Comparison of ENCODE assay signal across 8 mouse cellular contexts in genomic region chr6:126551862-126552395, GRCm38 (mm10). TPM values are rescaled to one million over a fixed set of nuclear protein-coding genes. Genes with fewer than 3 reads are reported as not detected.
A peak's percentile ranks its signal among the peaks of the same experiment; 100 is the strongest.
DNase-seq lines count a peak whose midpoint lies in the region; ATAC-seq and TF ChIP-seq lines count a peak whose summit lies in the region.

No protein-coding gene starts in this region.

- no peak overlapping the region for H3K4me2 ChIP-seq in heart, postnatal 0 days (ENCODE audit: low read depth, low read length)
- H3K4me2 ChIP-seq in forebrain, embryonic 15.5 days (replicated peaks) = no peak overlapping the region
- no peak overlapping the region for H3K4me2 ChIP-seq in midbrain, embryonic 13.5 days (replicated peaks)

- no peak for TF ChIP-seq EP300 in heart, postnatal 0 days (IDR thresholded peaks at IDR 0.05; ENCODE audit: low read depth)

- no peaks in the 10 kb centered on the region for H3K9me3 ChIP-seq in heart, postnatal 0 days (replicated peaks; ENCODE audit: control insufficient read depth, low read length)
- H3K9me3 ChIP-seq in forebrain, embryonic 15.5 days = no peaks in the 10 kb centered on the region
- no peaks in the 10 kb centered on the region for H3K9me3 ChIP-seq in midbrain, embryonic 13.5 days

- 19% methylated on average over 9 of the region's 9 CpGs for WGBS in heart, postnatal 0 days
- WGBS in forebrain, embryonic 15.5 days = 16% methylated on average over 9 of the region's 9 CpGs
- 18% methylated on average over 9 of the region's 9 CpGs for whole genome bisulfite sequencing in midbrain, embryonic 13.5 days

- no peak overlapping the region for H3K27ac ChIP-seq in heart, postnatal 0 days (ENCODE audit: low read depth)
- H3K27ac ChIP-seq in forebrain, embryonic 15.5 days (replicated peaks) = no peak overlapping the region
- H3K27ac ChIP-seq in midbrain, embryonic 13.5 days = no peak overlapping the region

- no peaks in the 10 kb centered on the region for H3K4me1 ChIP-seq in heart, postnatal 0 days (ENCODE audit: control insufficient read depth, insufficient read depth)
- no peaks in the 10 kb centered on the region for H3K4me1 ChIP-seq in forebrain, embryonic 15.5 days
- no peaks in the 10 kb centered on the region for H3K4me1 ChIP-seq in midbrain, embryonic 13.5 days (replicated peaks)

- DNase-seq in heart, postnatal 0 days (ENCODE audit: low spot score) = peak; percentile 67
- DNase-seq in heart, adult 11 months = no peak
- DNase-seq in CD4-positive helper T cell, adult 2 months (ENCODE audit: low read depth, low spot score) = peak; percentile 11
- DNase-seq in c-Kit-positive CD71-negative TER-119-negative erythroid progenitor cells, embryonic 14.5 days (ENCODE audit: low read depth) = peak; percentile 22
- peak; percentile 48 to 60 for DNase-seq in layer of hippocampus, postnatal 10 days (ENCODE audit: low spot score in 2 of 2)

- TF ChIP-seq CTCF in heart, postnatal 0 days (IDR thresholded peaks at IDR 0.05; ENCODE audit: low read depth) = peak; percentile 97

- H3K9ac ChIP-seq in heart, postnatal 0 days (replicated peaks; ENCODE audit: low read depth, low read length) = no peak overlapping the region
- no peak overlapping the region for H3K9ac ChIP-seq in forebrain, embryonic 15.5 days (replicated peaks)
- no peak overlapping the region for H3K9ac ChIP-seq in midbrain, embryonic 13.5 days (replicated peaks)

- no peak overlapping the region for H3K4me3 ChIP-seq in heart, postnatal 0 days (ENCODE audit: low read depth, low read length)
- H3K4me3 ChIP-seq in forebrain, embryonic 15.5 days = no peak overlapping the region
- H3K4me3 ChIP-seq in midbrain, embryonic 13.5 days (replicated peaks) = no peak overlapping the region

- ATAC-seq in heart, postnatal 0 days (ENCODE audit: insufficient read depth, low read depth) = peak; percentile 45; the same call in 1 of the 2 replicates
- peak; percentile 71 for ATAC-seq in forebrain, embryonic 15.5 days (replicated peaks)
- ATAC-seq in midbrain, embryonic 13.5 days = peak; percentile 67
- ATAC-seq in monocyte, adult 5-6 weeks (replicated peaks; ENCODE audit: insufficient number of reproducible peaks, low FRiP score, low TSS enrichment, poor library complexity, severe bottlenecking) = no peak

- H3K36me3 ChIP-seq in heart, postnatal 0 days (replicated peaks; ENCODE audit: control insufficient read depth, insufficient read depth, low read length) = no peaks in the 10 kb centered on the region
- H3K36me3 ChIP-seq in forebrain, embryonic 15.5 days = no peaks in the 10 kb centered on the region
- H3K36me3 ChIP-seq in midbrain, embryonic 13.5 days = no peaks in the 10 kb centered on the region

- H3K27me3 ChIP-seq in heart, postnatal 0 days (ENCODE audit: control insufficient read depth, insufficient read depth, low read length) = 0 out of 2 replicates have a peak, but pooled peaks cover 9% of the 10 kb centered on the region
- no peaks in the 10 kb centered on the region for H3K27me3 ChIP-seq in forebrain, embryonic 15.5 days
- H3K27me3 ChIP-seq in midbrain, embryonic 13.5 days = peaks cover 18% of the 10 kb centered on the region; the same call in 1 of the 2 replicates

RNA-seq across cellular contexts. Expression of gene Kcna5, which starts 16.7 kb away (rescaled TPM):
- 25.0 and 27.6 TPM in 2 replicates for total RNA-seq in heart, postnatal 0 days (2014; rRNA removed; ENCODE audit: low replicate concordance)
- 9.0 and 9.2 TPM in 2 replicates for polyA plus RNA-seq in heart, postnatal 0 days (2015; fragmentation: Nextera tagmentation; extraction: Ambion mirVana)
- 1.3 and 2.4 TPM in 2 replicates for polyA plus RNA-seq in forebrain, embryonic 15.5 days (2015; fragmentation: Nextera tagmentation; extraction: Ambion mirVana)
- 1 to 10 TPM; 1.4 to 1.6 TPM for total RNA-seq in layer of hippocampus, postnatal 10 days (2021)
- 3.3 and 5.5 TPM in 2 replicates for polyA plus RNA-seq in midbrain, embryonic 13.5 days (2015; fragmentation: Nextera tagmentation; extraction: Ambion mirVana)
- total RNA-seq in monocyte, adult 5-6 weeks (2017) = not detected in 3 replicates

Comparison
In these comparisons a context has a peak if more than half of its experiments do, and no peak if none do; other contexts are left out.
1. RNA of gene Kcna5, which starts 16.7 kb away (total RNA-seq): 25.0 to 27.6 TPM in heart, postnatal 0 days; 1.4 to 1.6 TPM in layer of hippocampus, postnatal 10 days and not detected in monocyte, adult 5-6 weeks; every median in the first group is over 10 times any median in the second.